Mouse (Mus musculus) neural tube, embryonic 11.5 days (tissue): ENCODE measurements around the gene Rhbdf1. TPM values are rescaled to one million over a fixed set of nuclear protein-coding genes. Genes with fewer than 3 reads are reported as not detected.

Experiments
- ATAC-seq: fragments of 200-750 bp; cut with Nextera tagmentation; 2 replicates; pipeline ENCODE4 v1.8.0; 2017; ENCODE audit warnings: moderate number of reproducible peaks, mild to moderate bottlenecking, moderate TSS enrichment, moderate library complexity; ENCODE audit not compliant: insufficient read depth, low FRiP score, low TSS enrichment
- DNase-seq: peaks from one replicate; pipeline ENCODE4 v3.0.0-alpha.2; 2015; ENCODE audit warnings: low spot score
- H3K27ac ChIP-seq: fragments of 300-500 bp; sonication (generic); 2 replicates; pipeline ENCODE4 v1.5.1; 2014; ENCODE audit warnings: low read depth, mild to moderate bottlenecking, low read length
- H3K27me3 ChIP-seq: fragments of 300-500 bp; sonication (generic); 2 replicates; pipeline ENCODE4 v1.6.1; 2014; ENCODE audit warnings: mild to moderate bottlenecking, low read length, mixed read lengths; ENCODE audit not compliant: control insufficient read depth, insufficient read depth
- H3K36me3 ChIP-seq: fragments of 300-500 bp; sonication (generic); 2 replicates; pipeline ENCODE4 v1.6.1; 2014; ENCODE audit warnings: mild to moderate bottlenecking, low read length, moderate library complexity, mixed read lengths; ENCODE audit not compliant: control insufficient read depth, insufficient read depth
- H3K4me1 ChIP-seq: fragments of 300-500 bp; sonication (generic); 2 replicates; pipeline ENCODE4 v1.6.1; 2014; ENCODE audit warnings: low read length, mixed read lengths; ENCODE audit not compliant: control insufficient read depth, insufficient read depth
- H3K4me2 ChIP-seq: fragments of 300-500 bp; sonication (generic); 2 replicates; pipeline ENCODE4 v1.6.1; 2014; ENCODE audit warnings: low read depth, mild to moderate bottlenecking, moderate library complexity
- H3K4me3 ChIP-seq: fragments of 300-500 bp; sonication (generic); 2 replicates; pipeline ENCODE4 v1.5.1; 2014; ENCODE audit warnings: low read depth, low read length
- H3K9ac ChIP-seq: fragments of 300-500 bp; sonication (generic); 2 replicates; pipeline ENCODE4 v1.6.1; 2014; ENCODE audit warnings: mild to moderate bottlenecking, low read length
- H3K9me3 ChIP-seq: fragments of 300-500 bp; sonication (generic); 2 replicates; pipeline ENCODE4 v1.6.1; 2016; ENCODE audit warnings: low read length; ENCODE audit not compliant: control insufficient read depth
- WGBS: fragments of 180-500 bp; shearing (Covaris S2); extraction: QIAGEN DNeasy Blood & Tissue Kit; methylation state at CpG from one replicate; pipeline ENCODE4 v1.1.7; 2014; 5-methylcytosine and 5-hydroxymethylcytosine counted together
- polyA plus RNA-seq: library from polyadenylated mRNA; unstranded; fragments of >200 nt; fragmentation: Nextera tagmentation; extraction: Ambion mirVana; gene quantifications from 2 replicates; pipeline ENCODE4 v1.2.1, GENCODE M21; 2014

Gene Rhbdf1
- polyA plus RNA-seq, 1 experiment from 2014 or later: 24.6 TPM

- ATAC-seq (no peak), DNase-seq (no peak)
- Histone ChIP-seq H3K4me1 (peaks cover 18% of the 10 kb centered on the region), H3K4me2 (peak overlapping the region; percentile 79), H3K4me3 (peak overlapping the region; percentile 67), H3K27me3 (peaks cover 6% of the 10 kb centered on the region; the same call in 1 of the 2 replicates), H3K27ac (no peak overlapping the region), H3K36me3 (peaks cover 6% of the 10 kb centered on the region), H3K9ac (peak overlapping the region; percentile 81), H3K9me3 (no peaks in the 10 kb centered on the region)
- WGBS: 59% methylated on average over 1 of the region's 1 CpGs
These were observed 4.9 kb upstream of the Rhbdf1 start for GRCm38 (mm10) chr11:32227041-32227440.

- H3K4me2 ChIP-seq: peak within 1 kb of the TSS; percentile 79
- peak within 1 kb of the TSS; percentile 67 for H3K4me3 ChIP-seq
- H3K9ac ChIP-seq: peak within 1 kb of the TSS; percentile 81
- DNase-seq (peak; percentile 88), ATAC-seq (peak; percentile 84)
- H3K27me3 ChIP-seq: peaks cover 6% of the 10 kb centered on the region; the same call in 1 of the 2 replicates
- peaks cover 2% of the 10 kb centered on the region; the same call in 1 of the 2 replicates for H3K36me3 ChIP-seq
- H3K27ac ChIP-seq: peak within 1 kb of the TSS; percentile 11
- 4% methylated on average over 47 of the region's 47 CpGs for WGBS
- peaks cover 21% of the 10 kb centered on the region for H3K4me1 ChIP-seq
- H3K9me3 ChIP-seq: no peaks in the 10 kb centered on the region
These were observed 4.2 kb upstream of the Rhbdf1 start, which contains the start of gene Mpg for GRCm38 (mm10) chr11:32226124-32226871. TSS of gene Mpg (plus strand) at chr11:32226505.

GRCm38 (mm10) chr11:32225222-32226104 is 3.4 kb upstream of the Rhbdf1 start:
- DNase-seq (no peak), ATAC-seq (no peak)
- 60% methylated on average over 7 of the region's 7 CpGs for WGBS
- H3K36me3 ChIP-seq: peaks cover 2% of the 10 kb centered on the region; the same call in 1 of the 2 replicates
- H3K4me3 ChIP-seq: peak overlapping the region; percentile 67; the same call in 1 of the 2 replicates
- no peaks in the 10 kb centered on the region for H3K9me3 ChIP-seq
- H3K4me2 ChIP-seq: no peak overlapping the region; the same call in 1 of the 2 replicates
- H3K27me3 ChIP-seq: peaks cover 6% of the 10 kb centered on the region; the same call in 1 of the 2 replicates
- H3K27ac ChIP-seq: peak overlapping the region; percentile 11
- peaks cover 21% of the 10 kb centered on the region for H3K4me1 ChIP-seq
- H3K9ac ChIP-seq: no peak overlapping the region

GRCm38 (mm10) chr11:32224468-32225139 is 2.5 kb upstream of the Rhbdf1 start:
- WGBS: 35% methylated on average over 4 of the region's 4 CpGs
- peaks cover 21% of the 10 kb centered on the region for H3K4me1 ChIP-seq
- H3K9ac ChIP-seq: no peak overlapping the region
- H3K4me3 ChIP-seq: no peak overlapping the region
- peak overlapping the region; percentile 11; the same call in 1 of the 2 replicates for H3K27ac ChIP-seq
- H3K9me3 ChIP-seq: no peaks in the 10 kb centered on the region
- H3K27me3 ChIP-seq: peaks cover 6% of the 10 kb centered on the region; the same call in 1 of the 2 replicates
- DNase-seq (peak; percentile 38), ATAC-seq (no peak)
- H3K36me3 ChIP-seq: no peaks in the 10 kb centered on the region; the same call in 1 of the 2 replicates
- no peak overlapping the region for H3K4me2 ChIP-seq

GRCm38 (mm10) chr11:32223297-32223967 is 1.3 kb upstream of the Rhbdf1 start:
- H3K9ac ChIP-seq: no peak overlapping the region
- peaks cover 6% of the 10 kb centered on the region; the same call in 1 of the 2 replicates for H3K27me3 ChIP-seq
- H3K27ac ChIP-seq: no peak overlapping the region
- no peak overlapping the region for H3K4me2 ChIP-seq
- no peaks in the 10 kb centered on the region for H3K36me3 ChIP-seq
- no peaks in the 10 kb centered on the region for H3K9me3 ChIP-seq
- H3K4me1 ChIP-seq: peaks cover 24% of the 10 kb centered on the region
- no peak overlapping the region for H3K4me3 ChIP-seq
- no peak for DNase-seq
- 63% methylated on average over 4 of the region's 4 CpGs for whole genome bisulfite sequencing
- ATAC-seq: no peak

GRCm38 (mm10) chr11:32222570-32223194 is 582 bp upstream of the Rhbdf1 start:
- peaks cover 24% of the 10 kb centered on the region for H3K4me1 ChIP-seq
- peak overlapping the region; percentile 85 for H3K4me3 ChIP-seq
- WGBS: 9% methylated on average over 21 of the region's 21 CpGs
- peaks cover 6% of the 10 kb centered on the region; the same call in 1 of the 2 replicates for H3K27me3 ChIP-seq
- H3K36me3 ChIP-seq: no peaks in the 10 kb centered on the region
- no peaks in the 10 kb centered on the region for H3K9me3 ChIP-seq
- peak overlapping the region; percentile 99 for H3K4me2 ChIP-seq
- ATAC-seq: no peak
- H3K9ac ChIP-seq: peak overlapping the region; percentile 89
- DNase-seq: no peak
- H3K27ac ChIP-seq: no peak overlapping the region

GRCm38 (mm10) chr11:32221225-32221950 is 712 bp downstream of the Rhbdf1 start:
- H3K36me3 ChIP-seq: no peaks in the 10 kb centered on the region
- WGBS: under 1% methylated on average over 46 of the region's 46 CpGs
- peak overlapping the region; percentile 40 for H3K27ac ChIP-seq
- peaks cover 6% of the 10 kb centered on the region; the same call in 1 of the 2 replicates for H3K27me3 ChIP-seq
- ATAC-seq (peak; percentile 22), DNase-seq (peak; percentile 64)
- peak overlapping the region; percentile 99 for H3K4me2 ChIP-seq
- no peaks in the 10 kb centered on the region for H3K9me3 ChIP-seq
- peaks cover 17% of the 10 kb centered on the region for H3K4me1 ChIP-seq
- peak overlapping the region; percentile 89 for H3K9ac ChIP-seq
- H3K4me3 ChIP-seq: peak overlapping the region; percentile 85
